Mouse (Mus musculus) splenic B cell, adult 2 months (primary cell): ENCODE data around the gene Igll1.

Experiments used
- DNase-seq: peaks from one replicate; pipeline ENCODE4 v3.0.0-alpha.2; 2011; ENCODE audit warnings: low read depth, low spot score
- H3K27me3 ChIP-seq: 2 replicates; pipeline ENCODE4 v1.6.1; 2012; ENCODE audit warnings: mild to moderate bottlenecking, low read length, moderate library complexity, mixed read lengths; ENCODE audit not compliant: control insufficient read depth, poor library complexity, insufficient read depth, severe bottlenecking
- H3K36me3 ChIP-seq: 2 replicates; pipeline ENCODE4 v1.6.1; 2012; ENCODE audit warnings: mild to moderate bottlenecking, low read length, moderate library complexity, mixed read lengths; ENCODE audit not compliant: control insufficient read depth, poor library complexity, insufficient read depth, severe bottlenecking

Igll1 gene

DNA sequence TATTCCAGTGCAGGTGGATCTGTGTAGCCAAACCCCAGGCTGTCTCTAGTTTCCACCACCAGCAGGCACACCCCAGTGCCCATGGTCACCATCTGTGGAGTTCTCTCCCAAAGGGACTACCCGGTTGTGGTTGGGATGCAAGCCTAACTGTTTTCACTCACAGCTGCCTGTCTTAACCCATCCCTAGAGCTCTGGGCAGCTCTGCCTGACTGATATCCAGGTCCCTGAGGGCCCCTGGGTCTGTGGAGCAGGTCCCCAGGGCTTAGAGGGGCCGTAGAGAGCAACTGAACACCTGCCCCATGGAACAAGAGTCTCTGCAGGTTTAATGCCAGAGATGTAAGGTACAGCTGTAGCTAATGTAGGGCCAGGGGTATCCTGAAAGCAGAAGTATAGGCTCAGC is at the start of gene Igll1:
Gene Igll1 (minus strand): TSS at position 8 of the 400 bp plus-strand sequence.
- no peak for DNase-seq
- H3K27me3 ChIP-seq: no peaks in the 10 kb centered on the region
- no peaks in the 10 kb centered on the region for H3K36me3 ChIP-seq

DNA sequence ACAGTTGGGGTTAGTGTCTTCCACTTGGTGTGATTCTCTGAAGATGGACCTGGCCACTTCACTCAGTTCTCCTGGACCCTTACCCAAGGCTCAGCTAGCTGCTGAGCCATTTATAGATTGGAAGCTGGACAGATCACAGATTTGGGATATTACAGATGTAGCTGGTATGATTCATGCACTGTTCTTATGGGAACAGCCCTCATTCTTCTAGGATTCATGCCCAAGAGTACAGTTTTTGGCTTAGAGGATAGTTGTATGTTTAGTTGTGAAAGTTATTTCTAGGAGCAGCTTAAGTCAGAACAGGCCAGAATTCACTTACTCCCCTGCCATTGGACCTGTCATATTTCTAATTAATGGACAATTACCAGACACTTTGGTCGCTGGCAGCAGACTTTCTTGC is 49.7 kb upstream of the Igll1 start:
- Histone ChIP-seq H3K27me3 (no peaks in the 10 kb centered on the region), H3K36me3 (peaks cover 7% of the 10 kb centered on the region)
- no peak for DNase-seq

DNA sequence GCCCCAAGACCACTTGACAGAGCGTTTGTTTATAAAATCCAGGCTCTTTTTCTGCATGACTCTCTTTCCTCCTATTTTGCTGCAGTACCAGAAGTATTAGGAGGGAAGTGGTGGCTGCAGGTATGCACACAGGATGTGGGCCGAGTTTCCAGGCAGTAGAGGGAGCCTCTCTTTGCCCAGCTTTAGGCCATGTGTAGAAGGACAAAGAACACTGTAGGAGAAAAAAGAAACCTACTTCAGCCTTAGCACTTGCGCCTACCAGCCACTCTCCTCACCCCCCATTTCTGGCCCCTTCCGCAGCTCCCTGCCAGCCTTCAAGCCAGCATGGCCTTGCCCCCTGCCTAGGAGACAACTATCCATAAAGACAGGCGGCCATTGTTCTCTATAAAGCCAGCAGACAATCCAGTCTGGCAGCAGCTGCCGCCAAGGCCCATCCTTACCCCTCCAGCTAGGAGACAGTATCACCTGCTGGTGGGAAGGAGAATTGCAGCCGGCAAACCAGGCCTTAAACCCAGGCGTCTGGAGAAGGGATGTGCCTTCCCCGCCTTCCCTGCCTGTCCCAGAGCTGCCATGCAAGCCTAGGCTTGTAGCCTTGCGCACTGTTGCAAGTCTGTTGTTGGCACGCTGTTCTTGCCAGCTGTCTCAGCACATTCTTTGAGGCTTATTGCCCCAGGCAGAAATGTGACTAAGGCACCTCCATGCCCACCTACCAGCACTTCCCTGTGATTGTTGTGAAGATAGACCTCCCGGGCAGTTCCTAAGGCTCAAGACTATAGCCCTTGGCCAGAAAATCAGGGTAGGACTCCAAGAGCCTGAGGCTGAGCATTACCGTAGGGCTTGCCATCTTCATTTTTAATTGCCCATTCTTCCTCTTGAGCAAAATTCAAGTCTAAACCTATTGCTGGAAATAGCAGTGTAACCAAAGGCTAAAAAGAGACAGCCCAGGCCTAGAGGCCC is 48.1 kb upstream of the Igll1 start:
- Histone ChIP-seq H3K27me3 (no peaks in the 10 kb centered on the region), H3K36me3 (peaks cover 7% of the 10 kb centered on the region)
- peak; percentile 78 for DNase-seq

DNA sequence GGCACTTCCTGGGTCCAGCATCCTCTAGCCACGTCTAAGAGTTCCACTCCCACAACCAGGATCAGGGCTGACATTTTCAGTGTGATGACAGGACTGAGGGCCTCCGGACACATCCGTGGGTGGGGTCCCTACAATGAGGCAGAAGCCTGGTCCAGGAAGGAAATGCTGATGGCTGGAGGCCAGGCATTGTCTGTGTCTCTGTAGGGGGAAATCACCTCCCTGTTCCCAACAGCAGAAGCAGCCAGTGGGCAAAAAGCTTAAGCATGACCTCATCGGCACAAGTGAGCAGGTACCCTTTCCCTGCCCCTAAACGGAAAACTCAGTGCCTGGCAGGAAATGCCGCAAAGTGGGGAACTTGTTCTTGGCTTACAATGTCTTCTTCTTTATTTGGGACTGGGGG is 44.0 kb upstream of the Igll1 start:
- no peak for DNase-seq
- Histone ChIP-seq H3K27me3 (no peaks in the 10 kb centered on the region), H3K36me3 (no peaks in the 10 kb centered on the region)

DNA sequence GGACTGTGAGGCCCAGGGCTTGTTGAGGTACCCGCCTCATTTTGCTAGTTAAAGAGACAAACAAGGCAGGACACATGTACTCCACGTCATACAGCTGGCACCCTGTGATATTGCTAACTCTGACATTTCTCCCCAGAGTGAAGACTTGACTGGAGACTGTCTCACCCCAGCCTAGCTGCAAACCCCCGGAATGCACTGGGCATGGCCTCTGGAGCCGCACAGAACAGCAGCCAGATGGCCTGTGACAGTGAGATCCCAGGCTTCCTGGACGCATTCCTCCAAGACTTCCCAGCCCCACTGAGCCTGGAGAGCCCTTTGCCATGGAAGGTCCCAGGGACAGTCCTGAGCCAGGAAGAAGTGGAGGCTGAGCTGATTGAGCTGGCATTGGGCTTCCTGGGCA is 39.4 kb upstream of the Igll1 start:
- H3K27me3 ChIP-seq: no peaks in the 10 kb centered on the region
- DNase-seq: no peak
- H3K36me3 ChIP-seq: no peaks in the 10 kb centered on the region

DNA sequence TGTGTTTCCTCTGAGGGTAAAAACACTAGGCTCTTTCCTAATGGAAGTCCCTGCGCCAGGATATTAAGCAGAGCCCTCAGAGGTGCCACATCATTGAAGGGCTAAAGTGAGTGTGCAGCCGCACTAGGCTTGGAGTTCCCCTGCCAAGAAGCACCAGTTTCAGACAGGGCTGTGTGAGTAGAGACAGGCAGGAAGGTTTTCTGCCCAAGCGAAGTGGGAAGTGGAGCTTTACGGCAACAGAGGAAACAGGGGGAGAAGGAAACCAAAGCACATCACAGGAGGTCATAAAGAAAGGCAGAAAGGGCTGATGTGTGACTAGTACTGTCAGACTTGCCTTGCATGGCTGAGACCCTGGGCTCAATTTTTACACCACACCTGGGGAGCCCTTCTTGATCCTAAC is 38.5 kb upstream of the Igll1 start:
- no peak for DNase-seq
- no peaks in the 10 kb centered on the region for H3K36me3 ChIP-seq

DNA sequence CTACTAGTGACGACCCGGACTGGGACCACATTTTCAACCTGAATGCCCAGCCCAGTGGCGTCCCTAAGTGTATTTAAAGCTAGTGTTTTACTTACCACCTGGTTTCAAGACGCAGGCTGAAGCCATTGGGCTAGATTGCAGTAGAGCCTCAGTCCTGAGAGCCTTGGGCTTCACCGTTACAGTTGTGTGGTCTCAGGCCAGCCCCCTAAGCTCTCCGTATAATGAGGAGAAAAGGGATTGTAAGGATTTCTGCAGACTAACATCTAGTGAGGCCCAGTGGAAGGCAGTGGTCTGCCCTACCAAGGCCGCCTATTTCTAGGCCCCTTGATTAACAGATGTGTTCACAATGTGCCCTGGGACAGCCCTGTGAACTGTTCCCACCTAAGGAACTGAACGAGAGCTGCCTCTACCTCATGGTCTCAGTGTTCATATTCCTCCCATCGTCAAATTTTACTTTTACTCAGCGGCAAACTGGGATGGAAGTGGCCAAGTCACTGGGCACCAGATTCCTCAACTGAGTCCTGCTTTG is 33.3 kb upstream of the Igll1 start:
- H3K27me3 ChIP-seq: no peaks in the 10 kb centered on the region
- H3K36me3 ChIP-seq: no peaks in the 10 kb centered on the region; the same call in 1 of the 2 replicates
- DNase-seq: peak; percentile 18

More for the DNA sequence above, 38.5 kb upstream of the Igll1 start:
- H3K27me3 ChIP-seq: no peaks in the 10 kb centered on the region

DNA sequence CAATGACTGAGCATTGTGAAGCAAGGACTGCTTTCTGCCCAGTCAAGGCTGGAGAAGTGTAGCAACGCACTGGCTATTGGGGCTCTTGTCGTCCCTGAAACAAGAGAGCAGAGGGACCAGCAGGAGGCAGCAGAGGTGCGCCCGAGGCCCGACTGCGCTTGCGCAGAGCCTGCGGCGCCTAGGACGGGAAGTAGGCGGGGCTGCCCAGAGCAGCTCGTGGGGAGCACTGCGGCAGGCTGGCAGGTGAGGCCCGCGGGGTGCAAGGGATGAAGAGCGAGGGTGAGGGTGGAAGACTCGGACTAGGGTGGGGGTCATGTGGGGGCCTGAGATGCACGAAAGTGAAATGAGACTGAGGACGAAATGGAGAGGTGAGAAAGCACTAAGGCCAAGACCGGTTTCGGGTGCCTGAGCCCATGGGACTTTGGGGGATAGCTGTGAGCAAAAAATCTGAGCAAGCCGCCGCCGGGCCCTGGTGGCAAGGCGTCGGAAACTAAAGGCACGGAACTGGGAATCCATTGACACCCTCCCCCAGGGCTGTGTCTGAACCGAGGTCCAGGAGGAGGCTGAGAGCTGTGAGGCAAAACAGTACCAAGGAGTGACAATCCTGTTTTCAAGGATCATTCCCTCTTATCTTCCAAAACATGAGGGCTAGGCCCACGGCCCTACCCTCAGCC is 32.7 kb upstream of the Igll1 start, which contains the start of gene Ppm1f:
Gene Ppm1f (plus strand): TSS at position 88 of the 674 bp plus-strand sequence.
- Histone ChIP-seq H3K27me3 (no peaks in the 10 kb centered on the region), H3K36me3 (peaks cover 3% of the 10 kb centered on the region; the same call in 1 of the 2 replicates)
- DNase-seq: peak; percentile 97

DNA sequence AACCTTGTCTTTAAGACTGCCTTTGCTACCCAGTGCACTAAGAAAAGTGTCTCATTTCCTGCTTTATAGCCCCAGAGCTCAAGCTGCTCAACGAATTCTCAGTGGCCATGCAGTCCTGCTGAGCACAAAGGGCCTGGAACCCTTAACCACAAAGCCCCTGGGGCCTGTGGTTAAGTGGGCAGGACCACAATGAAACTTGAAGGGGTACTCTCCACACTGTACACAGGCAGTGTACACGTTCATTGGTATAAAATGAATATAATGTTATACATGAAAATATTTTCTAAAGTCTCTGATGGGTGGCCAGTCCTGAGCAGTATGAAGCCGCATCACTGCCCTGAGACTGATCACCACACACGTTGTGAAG is 32.2 kb upstream of the Igll1 start:
- Histone ChIP-seq H3K27me3 (no peaks in the 10 kb centered on the region), H3K36me3 (peaks cover 3% of the 10 kb centered on the region; the same call in 1 of the 2 replicates)
- peak; percentile 76 for DNase-seq

DNA sequence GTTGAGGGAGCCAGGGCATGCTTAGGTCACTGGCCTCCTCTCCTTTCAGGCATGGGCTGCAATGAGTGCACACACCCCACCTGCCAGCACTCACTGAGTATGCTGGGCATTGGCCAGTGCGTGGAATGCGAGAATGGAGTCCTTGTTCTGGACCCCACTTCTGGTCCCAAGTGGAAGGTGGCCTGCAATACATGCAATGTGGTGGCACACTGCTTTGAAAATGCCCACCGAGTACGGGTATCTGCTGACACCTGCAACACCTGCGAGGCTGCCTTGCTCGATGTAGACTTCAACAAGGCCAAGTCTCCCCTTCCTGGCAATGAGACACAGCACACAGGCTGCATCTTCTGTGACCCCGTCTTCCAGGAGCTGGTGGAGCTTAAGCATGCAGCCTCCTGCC is 28.6 kb upstream of the Igll1 start:
- no peak for DNase-seq
- Histone ChIP-seq H3K36me3 (peaks cover 4% of the 10 kb centered on the region; the same call in 1 of the 2 replicates), H3K27me3 (no peaks in the 10 kb centered on the region)

DNA sequence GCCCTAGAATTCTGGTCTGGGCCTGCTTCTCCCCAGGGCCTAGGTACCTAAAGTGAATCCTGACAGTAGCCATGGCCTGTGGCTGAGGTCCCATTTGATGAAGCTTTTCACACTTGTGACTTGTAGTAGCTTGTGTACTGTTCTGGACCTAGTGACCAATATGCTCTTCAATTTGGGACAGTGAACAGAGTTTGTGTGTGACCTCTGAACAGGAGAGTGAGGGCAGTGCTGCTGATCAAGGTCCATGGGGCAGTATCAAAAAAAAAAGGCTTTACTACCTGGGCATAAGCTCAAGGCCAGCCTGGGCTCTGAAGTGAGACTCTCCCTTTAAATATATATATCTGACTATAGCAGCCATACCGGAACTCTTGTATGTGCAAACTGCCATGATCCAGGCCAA is 24.6 kb upstream of the Igll1 start:
- no peak for DNase-seq

DNA sequence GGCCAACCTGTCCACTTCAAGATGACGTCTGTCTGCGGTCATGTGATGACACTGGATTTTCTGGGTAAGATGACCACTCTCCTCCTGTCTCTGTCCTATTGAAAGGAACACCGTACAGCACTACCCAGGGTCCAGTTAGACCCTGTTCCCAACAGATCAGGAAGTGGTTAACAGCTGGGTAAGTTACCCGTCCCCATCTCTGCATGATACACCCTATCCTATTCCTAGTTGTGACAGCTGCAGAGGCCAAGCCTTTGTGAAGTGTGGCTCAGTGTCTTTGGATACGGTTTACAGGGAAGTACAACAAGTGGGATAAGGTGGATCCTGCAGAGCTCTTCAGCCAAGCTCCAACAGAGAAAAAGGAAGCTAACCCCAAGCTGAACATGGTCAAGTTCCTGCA is 15.2 kb upstream of the Igll1 start:
- Histone ChIP-seq H3K36me3 (peaks cover 29% of the 10 kb centered on the region; the same call in 1 of the 2 replicates), H3K27me3 (no peaks in the 10 kb centered on the region)
- no peak for DNase-seq

More for the DNA sequence above, 24.6 kb upstream of the Igll1 start:
- Histone ChIP-seq H3K36me3 (peaks cover 18% of the 10 kb centered on the region), H3K27me3 (no peaks in the 10 kb centered on the region)

DNA sequence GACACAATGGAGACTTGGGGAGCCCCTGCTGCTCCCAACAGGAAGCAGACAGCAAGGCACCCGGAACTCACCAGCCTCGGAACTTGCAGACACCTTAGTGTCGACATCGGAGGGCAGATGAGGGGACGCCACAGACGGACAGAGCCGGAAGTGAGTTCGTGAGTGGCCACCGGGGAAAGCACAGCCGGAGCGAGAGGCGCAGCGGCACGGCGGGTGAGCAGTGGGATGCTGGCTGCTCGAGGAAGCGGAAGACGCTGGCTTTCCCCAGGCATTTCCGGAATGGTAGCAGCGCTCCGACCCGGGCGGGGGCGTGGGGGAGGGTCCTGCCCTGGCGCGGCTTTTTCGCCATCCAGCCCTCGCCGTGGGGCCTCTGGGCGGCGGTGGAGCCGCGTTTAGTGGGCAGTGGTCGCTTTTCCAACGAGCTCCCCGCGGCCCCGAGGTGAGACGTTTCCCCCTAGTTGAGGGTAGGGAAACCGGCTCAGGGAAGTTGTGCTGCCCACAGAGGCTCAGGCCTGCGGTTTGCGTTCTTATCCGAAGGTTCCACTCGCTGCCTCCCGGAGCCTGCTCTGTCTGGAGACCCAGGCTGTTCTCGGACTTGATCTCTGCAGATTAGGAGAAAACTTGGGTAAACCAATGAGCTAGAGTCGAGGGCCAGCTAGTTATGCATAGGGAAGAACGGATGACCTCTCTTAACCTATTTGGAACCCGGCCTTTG is 7.0 kb upstream of the Igll1 start, which contains the start of the genes Top3b and Vpreb1:
Gene Top3b (plus strand): TSS at position 120 of the 715 bp plus-strand sequence.
Gene Vpreb1 (minus strand): TSS at position 227 of the 715 bp plus-strand sequence.
- DNase-seq: peak; percentile 93
- H3K36me3 ChIP-seq: no peaks in the 10 kb centered on the region
- H3K27me3 ChIP-seq: no peaks in the 10 kb centered on the region

DNA sequence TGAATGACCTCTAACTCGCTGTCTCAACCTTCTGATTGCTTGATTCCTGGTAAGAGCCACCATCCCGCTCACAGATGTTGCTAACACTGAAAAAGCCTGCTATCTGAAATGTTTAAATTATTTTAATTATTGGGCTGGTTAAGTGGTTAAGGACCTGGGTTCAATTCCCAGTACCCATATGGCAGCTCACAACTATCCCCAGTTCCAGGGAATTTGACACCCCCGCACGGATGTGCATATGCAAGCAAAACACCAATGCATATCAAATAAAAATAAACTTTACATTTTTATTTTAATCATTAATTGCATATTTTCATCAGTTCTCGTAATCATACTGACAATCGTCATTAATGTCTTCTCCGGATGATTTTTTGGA is 6.4 kb upstream of the Igll1 start:
- no peaks in the 10 kb centered on the region for H3K36me3 ChIP-seq
- no peak for DNase-seq
- no peaks in the 10 kb centered on the region for H3K27me3 ChIP-seq
